Mouse (Mus musculus) brain, embryonic 14.5 days (tissue): ENCODE measurements at regions not wholly inside any gene's neighbourhood (a gene's known extent, or its start where the extent isn't known, plus 50 kb on each side); places are given as distances from the start of the nearest gene placed in this dataset.

ENCODE experiments used
- CTCF ChIP-seq: fragments of 200-500 bp; IDR thresholded peaks from 2 replicates; pipeline ENCODE4 v1.5.1; 2012; ENCODE audit warnings: inconsistent platforms, mild to moderate bottlenecking, moderate library complexity, borderline replicate concordance; ENCODE audit not compliant: insufficient read depth, insufficient read length; ENCODE audit errors: extremely low read depth
- POLR2A ChIP-seq: fragments of 200-500 bp; IDR thresholded peaks from 2 replicates; pipeline ENCODE4 v1.6.1; 2012; ENCODE audit warnings: mild to moderate bottlenecking, inconsistent platforms, borderline replicate concordance; ENCODE audit not compliant: poor library complexity, insufficient read depth, insufficient read length, severe bottlenecking; ENCODE audit errors: extremely low read depth

GRCm38 (mm10) chr2:30690925-30691856, 96.4 kb downstream of the Cstad start:
- TF ChIP-seq CTCF (no peak), POLR2A (no peak)
